Mouse (Mus musculus) CH12.LX (cell line): ENCODE measurements around the gene Gm49387. TPM values are rescaled to one million over a fixed set of nuclear protein-coding genes. Genes with fewer than 3 reads are reported as not detected.

Experiments used
- DNase-seq: peaks from one replicate; pipeline ENCODE4 v3.0.0-alpha.2; 2013; ENCODE audit errors: extremely low read depth
- H3K27ac ChIP-seq: 2 replicates; pipeline ENCODE4 v1.5.1; 2012; ENCODE audit warnings: low read depth, mild to moderate bottlenecking, control low read depth, moderate library complexity; ENCODE audit not compliant: insufficient read depth
- H3K27me3 ChIP-seq: replicated peaks from 2 replicates; pipeline ENCODE3; 2012; ENCODE audit warnings: inconsistent platforms
- H3K36me3 ChIP-seq, 2 experiments: replicated peaks in 1 of 2; 2 replicates each; pipeline versions ENCODE3 to v1.6.1; 2012; ENCODE audit warnings: inconsistent platforms in 1 of 2, low read length in 1 of 2, mild to moderate bottlenecking in 1 of 2, mixed read lengths in 1 of 2, moderate library complexity in 1 of 2; ENCODE audit not compliant: control insufficient read depth in 1 of 2, insufficient read depth in 1 of 2
- H3K4me1 ChIP-seq, 2 experiments: 2 replicates each; pipeline ENCODE4 v1.6.1; 2012; ENCODE audit warnings: inconsistent platforms in 1 of 2, moderate library complexity in 1 of 2; ENCODE audit not compliant: insufficient read depth in 2 of 2, control insufficient read depth in 1 of 2
- H3K4me2 ChIP-seq: 2 replicates; pipeline ENCODE4 v1.6.1; 2012; ENCODE audit warnings: low read depth, mild to moderate bottlenecking, control low read depth; ENCODE audit not compliant: poor library complexity, insufficient read depth, severe bottlenecking
- H3K4me3 ChIP-seq, 3 experiments: fragments of 150-350 bp in 1 of 3; sonication (generic) in 1 of 3; replicated peaks in 1 of 3; 2 replicates each; pipeline versions ENCODE3 to v1.5.1; 2011 to 2012; ENCODE audit warnings: low read depth in 2 of 3, low read length in 2 of 3, mild to moderate bottlenecking in 2 of 3, moderate library complexity in 2 of 3, control low read depth in 1 of 3, improper control_type of control experiment in 1 of 3, inconsistent platforms in 1 of 3, mixed read lengths in 1 of 3; ENCODE audit not compliant: poor library complexity in 1 of 3
- H3K79me2 ChIP-seq: replicated peaks from 2 replicates; pipeline ENCODE4 v1.6.1; 2012; ENCODE audit warnings: mild to moderate bottlenecking, moderate library complexity; ENCODE audit not compliant: control insufficient read depth, poor library complexity, insufficient read depth, severe bottlenecking; ENCODE audit errors: extremely low read depth
- H3K9ac ChIP-seq: 2 replicates; pipeline ENCODE4 v1.6.1; 2012; ENCODE audit warnings: low read depth, mild to moderate bottlenecking, control low read depth, moderate library complexity; ENCODE audit not compliant: insufficient read depth
- H3K9me3 ChIP-seq: replicated peaks from 2 replicates; pipeline ENCODE3; 2012; ENCODE audit warnings: low read length, inconsistent platforms, mixed read lengths
- CHD1 ChIP-seq: IDR thresholded peaks from 2 replicates; pipeline ENCODE4 v1.6.1; 2012; ENCODE audit warnings: low read depth, low read length, improper control_type of control experiment, inconsistent platforms
- CHD2 ChIP-seq: IDR thresholded peaks from 2 replicates; pipeline ENCODE4 v1.6.1; 2011; ENCODE audit warnings: low read length, improper control_type of control experiment
- E2F4 ChIP-seq: IDR thresholded peaks from 2 replicates; pipeline ENCODE4 v1.6.1; 2011; ENCODE audit warnings: low read depth, low read length, improper control_type of control experiment; ENCODE audit not compliant: insufficient replicate concordance
- ELF1 ChIP-seq: IDR thresholded peaks from 2 replicates; pipeline ENCODE4 v1.6.1; 2014; ENCODE audit warnings: low read depth, mild to moderate bottlenecking, inconsistent platforms, low read length, improper control_type of control experiment
- EP300 ChIP-seq: IDR thresholded peaks from 2 replicates; pipeline ENCODE4 v1.6.1; 2011; ENCODE audit warnings: low read length, improper control_type of control experiment
- ETS1 ChIP-seq: conservative IDR thresholded peaks from 2 replicates; pipeline ENCODE4 v1.6.1; 2012; ENCODE audit warnings: low read depth, mild to moderate bottlenecking, inconsistent platforms, low read length, improper control_type of control experiment, moderate library complexity
- HCFC1 ChIP-seq: IDR thresholded peaks from 2 replicates; pipeline ENCODE4 v1.6.1; 2012; ENCODE audit warnings: low read depth, mild to moderate bottlenecking, inconsistent platforms, low read length, improper control_type of control experiment
- JUN ChIP-seq: IDR thresholded peaks from 2 replicates; pipeline ENCODE4 v1.6.1; 2011; ENCODE audit warnings: low read depth, mild to moderate bottlenecking, low read length, improper control_type of control experiment, moderate library complexity; ENCODE audit not compliant: insufficient read depth
- KAT2A ChIP-seq: IDR thresholded peaks from 2 replicates; pipeline ENCODE4 v1.6.1; 2012; ENCODE audit warnings: low read length, improper control_type of control experiment, inconsistent platforms; ENCODE audit not compliant: insufficient replicate concordance
- MAFK ChIP-seq: IDR thresholded peaks from 2 replicates; pipeline ENCODE4 v1.6.1; 2011; ENCODE audit warnings: low read length, improper control_type of control experiment; ENCODE audit not compliant: insufficient replicate concordance
- MAZ ChIP-seq: IDR thresholded peaks from 2 replicates; pipeline ENCODE4 v1.6.1; 2012; ENCODE audit warnings: low read depth, mild to moderate bottlenecking, inconsistent platforms, low read length, improper control_type of control experiment, moderate library complexity
- MEF2A ChIP-seq: IDR thresholded peaks from 2 replicates; pipeline ENCODE4 v1.6.1; 2014; ENCODE audit warnings: low read depth, mild to moderate bottlenecking, inconsistent platforms, low read length, improper control_type of control experiment, borderline replicate concordance
- MXI1 ChIP-seq: IDR thresholded peaks from 2 replicates; pipeline ENCODE4 v1.6.1; 2011; ENCODE audit warnings: mild to moderate bottlenecking, low read depth, low read length, improper control_type of control experiment
- MYC ChIP-seq: IDR thresholded peaks from 2 replicates; pipeline ENCODE4 v1.6.1; 2011; ENCODE audit warnings: low read depth, mild to moderate bottlenecking, improper control_type of control experiment, low read length
- NELFE ChIP-seq: IDR thresholded peaks from 2 replicates; pipeline ENCODE4 v1.6.1; 2011; ENCODE audit warnings: low read depth, low read length, improper control_type of control experiment
- NRF1 ChIP-seq: IDR thresholded peaks from 2 replicates; pipeline ENCODE4 v1.6.1; 2014; ENCODE audit warnings: low read depth, mild to moderate bottlenecking, inconsistent platforms, low read length, improper control_type of control experiment, moderate library complexity
- POLR2A ChIP-seq: IDR thresholded peaks from 2 replicates; pipeline ENCODE4 v1.6.1; 2011; ENCODE audit warnings: low read depth, mild to moderate bottlenecking, improper control_type of control experiment, low read length
- POLR2AphosphoS2 ChIP-seq: IDR thresholded peaks from 2 replicates; pipeline ENCODE4 v1.6.1; 2011; ENCODE audit warnings: low read depth, low read length, improper control_type of control experiment
- SIN3A ChIP-seq: IDR thresholded peaks from 2 replicates; pipeline ENCODE4 v1.6.1; 2012; ENCODE audit warnings: low read length, improper control_type of control experiment, inconsistent platforms
- TBP ChIP-seq: conservative IDR thresholded peaks from 2 replicates; pipeline ENCODE4 v1.6.1; 2011; ENCODE audit warnings: low read depth, low read length, improper control_type of control experiment
- TCF12 ChIP-seq: IDR thresholded peaks from 2 replicates; pipeline ENCODE4 v1.6.1; 2014; ENCODE audit warnings: low read depth, mild to moderate bottlenecking, inconsistent platforms, low read length, improper control_type of control experiment
- USF1 ChIP-seq: IDR thresholded peaks from 2 replicates; pipeline ENCODE4 v1.6.1; 2014; ENCODE audit warnings: low read depth, mild to moderate bottlenecking, inconsistent platforms, low read length, improper control_type of control experiment
- USF2 ChIP-seq: conservative IDR thresholded peaks from 2 replicates; pipeline ENCODE4 v1.6.1; 2011; ENCODE audit warnings: low read depth, low read length, improper control_type of control experiment
- ZC3H11A ChIP-seq: IDR thresholded peaks from 2 replicates; pipeline ENCODE4 v1.6.1; 2012; ENCODE audit warnings: low read depth, mild to moderate bottlenecking, inconsistent platforms, low read length, improper control_type of control experiment
- ZKSCAN1 ChIP-seq: IDR thresholded peaks from 2 replicates; pipeline ENCODE4 v1.6.1; 2012; ENCODE audit warnings: low read depth, inconsistent platforms, low read length, improper control_type of control experiment, borderline replicate concordance
- ZMIZ1 ChIP-seq: IDR thresholded peaks from 2 replicates; pipeline ENCODE4 v1.6.1; 2012; ENCODE audit warnings: low read depth, mild to moderate bottlenecking, inconsistent platforms, low read length, improper control_type of control experiment
- ZNF384 ChIP-seq: IDR thresholded peaks from 2 replicates; pipeline ENCODE4 v1.6.1; 2012; ENCODE audit warnings: low read depth, low read length, improper control_type of control experiment, inconsistent platforms
- dilution Hi-C: fragments of 300-500 bp; cut with MboI; formaldehyde crosslinking; loops from 2 replicates; pipeline ENCODE4 v1.14.3; 2020; ENCODE audit warnings: low sequenced_read_pairs; ENCODE audit not compliant: extremely low pct_unique_long_range_greater_than_20kb, extremely low pct_ligation_motif_present
- in situ Hi-C: fragments of 300-500 bp; cut with MboI; formaldehyde crosslinking; loops from 3 replicates; pipeline ENCODE4 v1.14.3; 2019; ENCODE audit warnings: low sequenced_read_pairs, low pct_ligation_motif_present, low pct_unique_long_range_greater_than_20kb, mixed read lengths
- polyA plus RNA-seq: library from polyadenylated mRNA; unstranded; fragments of >175 nt; gene quantifications from 2 replicates; pipeline ENCODE4 v1.2.1, GENCODE M21; 2012; ENCODE audit warnings: low read depth; ENCODE audit not compliant: insufficient read length
- total RNA-seq, 2 experiments: library from RNA; depleted of rRNA; stranded (reverse); fragments of 300-350 nt in 1 of 2; fragments of >200 nt in 1 of 2; gene quantifications; 2 replicates each; pipeline ENCODE4 v1.2.3; 2012 to 2014

Gm49387 gene
- total and polyA plus RNA-seq, 3 experiments, result 0.71 TPM; not detected in 2

GRCm38 (mm10) chr14:31641506-31642155 lies 953 bp upstream of the Gm49387 start:
- Histone ChIP-seq H3K9me3 (peaks cover 2% of the 10 kb centered on the region), H3K27me3 (no peaks in the 10 kb centered on the region), H3K27ac (no peak overlapping the region), H3K4me1 (peaks cover 3 to 33% of the 10 kb centered on the region in 2 experiments), H3K9ac (peak overlapping the region; percentile 76), H3K4me3 (peak overlapping the region; percentile 64 to 82 (median 70)), H3K36me3 (peaks cover 0 to 12% of the 10 kb centered on the region in 2 experiments), H3K79me2 (no peaks in the 10 kb centered on the region; the same call in 1 of the 2 replicates), H3K4me2 (peak overlapping the region; percentile 97)
- DNase-seq, result no peak
- in situ Hi-C loops, result no loop called here
- dilution Hi-C loops, result no loop called here
- TF ChIP-seq CHD1 (0 out of 2 replicates have a peak, but pooled peaks have one; percentile 14), KAT2A (no peak)

DNA sequence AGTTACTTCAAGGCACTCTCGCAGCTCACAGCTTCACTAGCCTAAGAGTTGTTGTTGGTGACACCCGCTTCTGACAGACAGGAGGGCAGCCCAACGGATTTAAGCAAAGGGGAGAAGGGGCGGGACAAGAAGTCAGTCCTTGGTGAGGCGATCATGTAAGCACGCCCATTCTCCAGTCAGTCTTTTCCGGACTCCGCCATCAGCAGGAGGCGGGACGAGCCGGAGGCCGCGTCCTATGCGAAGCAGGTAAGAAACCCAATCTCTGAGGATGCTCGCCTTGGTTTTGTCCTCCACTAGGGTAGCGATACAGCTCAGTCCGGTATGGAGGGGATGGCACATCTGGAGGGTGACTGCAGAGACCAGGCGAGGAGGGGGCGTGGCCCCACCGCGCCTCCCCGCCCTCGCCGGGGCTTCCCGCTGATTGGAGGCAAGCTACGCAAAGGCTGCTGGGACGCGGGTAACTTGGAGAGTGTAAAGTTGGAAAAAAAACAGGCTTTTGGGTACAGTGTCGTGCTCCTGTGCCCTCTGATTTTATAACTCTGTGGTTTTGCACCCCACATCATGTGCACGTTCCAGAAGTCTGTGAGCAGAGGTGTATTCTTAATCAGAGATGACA lies 320 bp upstream of the Gm49387 start, which contains the start of the genes Btd and Hacl1:
Gene Btd, plus strand, starts transcription at position 139 of the 616 bp plus-strand sequence.
Gene Hacl1, minus strand, starts transcription at position 397 of the 616 bp plus-strand sequence.
- H3K4me3 ChIP-seq, result peak within 1 kb of the TSS; percentile 64 to 82 (median 70)
- peak within 1 kb of the TSS; percentile 89 for H3K27ac ChIP-seq
- H3K4me2 ChIP-seq, result peak within 1 kb of the TSS; percentile 97
- H3K4me1 ChIP-seq, result peaks cover 3 to 33% of the 10 kb centered on the region in 2 experiments
- in situ Hi-C loops, result no loop called here
- H3K79me2 ChIP-seq, result no peaks in the 10 kb centered on the region; the same call in 1 of the 2 replicates
- dilution Hi-C loops, result no loop called here
- H3K27me3 ChIP-seq, result no peaks in the 10 kb centered on the region
- H3K36me3 ChIP-seq, result peaks cover 0 to 7% of the 10 kb centered on the region in 2 experiments
- no peaks in the 10 kb centered on the region for H3K9me3 ChIP-seq
- DNase-seq, result peak; percentile 97
- H3K9ac ChIP-seq, result peak within 1 kb of the TSS; percentile 76
- peak; percentile 81 for TF ChIP-seq POLR2A
- peak; percentile 89 for TF ChIP-seq SIN3A
- 0 out of 2 replicates have a peak, but pooled peaks have one; percentile 63 for TF ChIP-seq MAZ
- TF ChIP-seq ZNF384, result peak; percentile 88
- TF ChIP-seq POLR2AphosphoS2, result no peak
- TF ChIP-seq KAT2A, result 0 out of 2 replicates have a peak, but pooled peaks have one; percentile 29
- peak; percentile 29; the same call in 1 of the 2 replicates for TF ChIP-seq NRF1
- TF ChIP-seq MXI1, result peak; percentile 70
- TF ChIP-seq TBP, result 0 out of 2 replicates have a peak, but pooled peaks have one; percentile 14
- TF ChIP-seq ZMIZ1, result peak; percentile 69; the same call in 1 of the 2 replicates
- TF ChIP-seq USF2, result no peak
- peak; percentile 65 for TF ChIP-seq CHD2
- TF ChIP-seq USF1, result no peak
- no peak for TF ChIP-seq ZC3H11A
- peak; percentile 19; the same call in 1 of the 2 replicates for TF ChIP-seq MEF2A
- TF ChIP-seq E2F4, result peak; percentile 72; the same call in 1 of the 2 replicates
- no peak for TF ChIP-seq MAFK
- no peak for TF ChIP-seq EP300
- TF ChIP-seq MYC, result peak; percentile 46; the same call in 1 of the 2 replicates
- TF ChIP-seq ETS1, result no peak
- no peak for TF ChIP-seq JUN
- peak; percentile 70 for TF ChIP-seq HCFC1
- TF ChIP-seq TCF12, result peak; percentile 60; the same call in 1 of the 2 replicates
- TF ChIP-seq NELFE, result peak; percentile 81
- no peak for TF ChIP-seq ZKSCAN1
- peak; percentile 73 for TF ChIP-seq ELF1
